8 mouse cellular contexts compared by ENCODE assay signal in the genomic region with DNA sequence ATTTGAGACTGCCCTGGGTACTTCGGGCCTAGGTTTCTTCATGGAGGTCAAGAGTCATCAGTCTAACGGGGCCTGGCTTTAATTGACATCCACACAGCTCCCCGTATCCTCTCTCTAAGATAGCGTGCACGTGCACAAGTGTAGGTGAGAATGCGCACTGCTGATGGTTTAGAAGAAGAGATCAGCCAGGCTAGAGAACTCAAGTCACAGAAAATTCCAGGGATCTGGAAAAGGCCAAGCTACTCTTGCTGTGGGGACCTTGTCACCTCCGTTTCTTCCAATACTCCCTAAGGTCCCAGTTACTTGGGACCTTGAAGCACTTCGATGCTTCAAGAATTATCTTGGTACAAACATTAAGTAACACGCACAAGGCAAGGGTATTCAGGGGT. TPM values are rescaled to one million over a fixed set of nuclear protein-coding genes. Genes with fewer than 3 reads are reported as not detected.
A peak's percentile ranks its signal among the peaks of the same experiment; 100 is the strongest.
DNase-seq lines count a peak whose midpoint lies in the region; ATAC-seq and TF ChIP-seq lines count a peak whose summit lies in the region.

No protein-coding gene starts in this region.

- H3K4me1 ChIP-seq in lung, embryonic 14.5 days (ENCODE audit: insufficient read depth), result peaks cover 10% of the 10 kb centered on the region
- peaks cover 29% of the 10 kb centered on the region for H3K4me1 ChIP-seq in neural tube, embryonic 14.5 days (ENCODE audit: control insufficient read depth, insufficient read depth, low read length)

- H3K27me3 ChIP-seq in lung, embryonic 14.5 days (ENCODE audit: insufficient read depth, low read length), result 0 out of 2 replicates have a peak, but pooled peaks cover 4% of the 10 kb centered on the region
- H3K27me3 ChIP-seq in neural tube, embryonic 14.5 days (ENCODE audit: control insufficient read depth, insufficient read depth, low read length), result no peaks in the 10 kb centered on the region

- 75% methylated on average over 9 of the region's 9 CpGs for WGBS in lung, embryonic 14.5 days
- WGBS in neural tube, embryonic 14.5 days, result 65% methylated on average over 9 of the region's 9 CpGs

- DNase-seq in gastrocnemius, adult 18-20 months (ENCODE audit: low spot score), result peak; percentile 57
- no peak for DNase-seq in gastrocnemius, postnatal 14 days
- DNase-seq in lung, embryonic 14.5 days, result no peak
- no peak for DNase-seq in lung, postnatal 25 days (ENCODE audit: low spot score)
- peak; percentile 35 for DNase-seq in induced T-regulatory cell, adult 2 months (ENCODE audit: low read depth)
- DNase-seq in cerebellum, adult 11-12 months, result no peak
- no peak for DNase-seq in spleen, postnatal 36 days (ENCODE audit: low spot score in 2 of 2)

- intact Hi-C loops in gastrocnemius, postnatal 14 days (cut with DNase I; ENCODE audit: low total_unique reads), result no loop called here

- H3K27ac ChIP-seq in lung, embryonic 14.5 days (ENCODE audit: low read depth), result no peak overlapping the region
- H3K27ac ChIP-seq in neural tube, embryonic 14.5 days (ENCODE audit: low read depth, low read length), result no peak overlapping the region

- no peak for ATAC-seq in lung, embryonic 14.5 days (ENCODE audit: insufficient read depth)
- no peak for ATAC-seq in neural tube, embryonic 14.5 days (ENCODE audit: low read depth)

- H3K4me2 ChIP-seq in lung, embryonic 14.5 days, result peak overlapping the region; percentile 15; the same call in 1 of the 2 replicates
- peak overlapping the region; percentile 97 for H3K4me2 ChIP-seq in neural tube, embryonic 14.5 days (ENCODE audit: low read depth, low read length)

- H3K9me3 ChIP-seq in lung, embryonic 14.5 days (ENCODE audit: low read depth, low read length), result no peaks in the 10 kb centered on the region
- no peaks in the 10 kb centered on the region for H3K9me3 ChIP-seq in neural tube, embryonic 14.5 days (ENCODE audit: control insufficient read depth, low read length)

- no peak overlapping the region for H3K4me3 ChIP-seq in lung, embryonic 14.5 days (ENCODE audit: low read depth, low read length)
- peak overlapping the region; percentile 92 for H3K4me3 ChIP-seq in neural tube, embryonic 14.5 days (ENCODE audit: low read depth, low read length)

- no peak for TF ChIP-seq CTCF in lung, embryonic 14.5 days (IDR thresholded peaks at IDR 0.05; ENCODE audit: low read depth)

- no peaks in the 10 kb centered on the region for H3K36me3 ChIP-seq in lung, embryonic 14.5 days (ENCODE audit: insufficient read depth)
- H3K36me3 ChIP-seq in neural tube, embryonic 14.5 days (ENCODE audit: control insufficient read depth, insufficient read depth, low read length), result no peaks in the 10 kb centered on the region

- H3K9ac ChIP-seq in lung, embryonic 14.5 days, result no peak overlapping the region
- H3K9ac ChIP-seq in neural tube, embryonic 14.5 days (replicated peaks; ENCODE audit: low read depth, low read length), result 0 out of 2 replicates have a peak overlapping the region, but pooled peaks have one; percentile 5

RNA-seq across cellular contexts. Expression of a gene that starts 3.7 kb away (rescaled TPM):
- total RNA-seq in gastrocnemius, adult 18-20 months (2021), result 10 to 100 TPM; 73.2 to 88.2 TPM
- total RNA-seq in gastrocnemius, postnatal 14 days (2021), result 10 to 100 TPM; 15.7 to 39.9 TPM
- 18.5 and 20.0 TPM in 2 replicates for polyA plus RNA-seq in lung, embryonic 14.5 days (2014; fragmentation: Nextera tagmentation; extraction: Ambion mirVana)
- polyA plus RNA-seq in neural tube, embryonic 14.5 days (2014; fragmentation: Nextera tagmentation; extraction: Ambion mirVana), result 49.5 and 52.7 TPM in 2 replicates

RNA-seq across cellular contexts. Expression of a gene that starts 47.7 kb away (rescaled TPM):
- total RNA-seq in gastrocnemius, adult 18-20 months (2021), result 10 to 100 TPM; 77.8 to 81.5 TPM
- 10 to 100 TPM; 47.4 to 65.3 TPM for total RNA-seq in gastrocnemius, postnatal 14 days (2021)
- polyA plus RNA-seq in lung, embryonic 14.5 days (2014; fragmentation: Nextera tagmentation; extraction: Ambion mirVana), result 32.3 and 34.8 TPM in 2 replicates
- 63.6 and 65.8 TPM in 2 replicates for polyA plus RNA-seq in neural tube, embryonic 14.5 days (2014; fragmentation: Nextera tagmentation; extraction: Ambion mirVana)

Comparison
In these comparisons a context has a peak if more than half of its experiments do, and no peak if none do; other contexts are left out.
1. DNase-seq: peak in gastrocnemius, adult 18-20 months (single experiment) and induced T-regulatory cell, adult 2 months (single experiment); none in gastrocnemius, postnatal 14 days (single experiment), lung, embryonic 14.5 days (single experiment), lung, postnatal 25 days (single experiment), cerebellum, adult 11-12 months (single experiment) and spleen, postnatal 36 days (0 of 2).